In the genomic region with DNA sequence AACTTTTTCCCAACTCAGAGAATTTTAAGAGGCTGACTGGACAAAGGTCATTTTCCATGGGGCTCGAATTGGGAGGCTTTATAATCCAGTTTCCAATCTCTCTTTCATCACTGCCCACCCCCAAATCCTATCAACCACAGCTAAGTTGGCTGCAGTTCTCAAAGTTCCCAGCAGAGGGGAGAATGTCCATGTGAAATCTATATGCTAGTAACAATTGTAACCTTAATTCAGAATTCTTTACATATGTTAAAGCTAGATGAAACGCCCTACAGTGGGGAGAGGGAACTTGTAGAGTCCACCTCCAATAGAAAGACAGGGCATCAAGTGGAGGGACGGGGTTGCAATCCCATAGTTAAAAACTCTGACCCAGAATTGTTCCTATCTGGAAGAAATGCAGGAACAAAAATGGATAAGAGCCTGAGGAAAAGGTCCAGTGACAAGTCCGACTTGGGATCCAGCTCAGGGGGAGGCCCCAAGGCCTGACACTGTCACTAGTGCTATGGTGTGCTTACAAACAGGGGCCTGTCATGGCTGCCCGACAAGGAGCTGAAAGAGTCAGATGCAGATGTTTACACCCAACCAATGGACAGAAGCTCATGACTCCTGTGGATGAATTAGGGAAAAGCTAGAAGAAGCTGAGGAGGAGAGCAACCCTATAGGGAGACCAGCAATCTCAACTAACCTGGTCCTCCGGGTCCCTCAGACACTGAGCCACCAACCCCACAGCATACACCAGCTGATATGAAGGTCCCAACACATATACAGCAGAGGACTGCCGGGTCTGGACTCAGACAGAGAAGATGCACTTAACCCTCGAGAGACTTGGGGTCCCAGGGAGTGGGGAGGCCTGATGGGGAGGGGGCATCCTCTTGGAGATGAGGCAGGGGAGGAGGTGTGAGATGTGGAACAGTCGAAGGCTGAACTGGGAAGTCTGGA, we compare ENCODE assay signal across 9 mouse cellular contexts. TPM values are rescaled to one million over a fixed set of nuclear protein-coding genes. Genes with fewer than 3 reads are reported as not detected.
DNase-seq lines count a peak whose midpoint lies in the region; ATAC-seq lines count a peak whose summit lies in the region.
"Had no signal": no experiment of that assay in that cellular context is flagged by ENCODE, and none has a peak within 500 bp of the region (broad histone marks: within the 10 kb centered on the region; RNA-seq: fewer than 3 reads in every experiment).

No protein-coding gene starts in this region.

- DNase-seq in cerebellum, adult 11-12 months = no peak
- peak; percentile 71 for DNase-seq in adipocyte (ENCODE audit: low spot score)
- DNase-seq in embryo, embryonic 10.5 days (ENCODE audit: low spot score) = peak; percentile 79
- DNase-seq in hindbrain, embryonic 10.5 days (ENCODE audit: low spot score) = peak; percentile 60
- DNase-seq in layer of hippocampus, postnatal 36 days = peak; percentile 35 to 64
- peak; percentile 45 for DNase-seq in midbrain, embryonic 10.5 days (ENCODE audit: low spot score)
- peak; percentile 4 for DNase-seq in spleen, adult 12 weeks (ENCODE audit: low spot score)

- H3K27me3 ChIP-seq in hindbrain, embryonic 10.5 days (ENCODE audit: insufficient read depth, poor library complexity, severe bottlenecking) = no peaks in the 10 kb centered on the region
- no peaks in the 10 kb centered on the region for H3K27me3 ChIP-seq in midbrain, embryonic 10.5 days (ENCODE audit: low read depth, poor library complexity, severe bottlenecking)

- H3K4me3 ChIP-seq in hindbrain, embryonic 10.5 days = no peak overlapping the region
- no peak overlapping the region for H3K4me3 ChIP-seq in midbrain, embryonic 10.5 days

- WGBS in hindbrain, embryonic 10.5 days = 52% methylated on average over 9 of the region's 9 CpGs
- 49% methylated on average over 9 of the region's 9 CpGs for WGBS in midbrain, embryonic 10.5 days

- H3K9me3 ChIP-seq in hindbrain, embryonic 10.5 days = no peaks in the 10 kb centered on the region
- H3K9me3 ChIP-seq in midbrain, embryonic 10.5 days (replicated peaks) = no peaks in the 10 kb centered on the region

- ATAC-seq in cerebellum, adult (ENCODE audit: insufficient number of reproducible peaks, low FRiP score, low TSS enrichment) = 0 out of 2 replicates have a peak, but pooled peaks have one; percentile 49

- no peak overlapping the region for H3K27ac ChIP-seq in hindbrain, embryonic 10.5 days
- H3K27ac ChIP-seq in midbrain, embryonic 10.5 days (replicated peaks) = no peak overlapping the region

- H3K36me3 ChIP-seq in hindbrain, embryonic 10.5 days = no peaks in the 10 kb centered on the region
- H3K36me3 ChIP-seq in midbrain, embryonic 10.5 days = no peaks in the 10 kb centered on the region

- H3K4me1 ChIP-seq in hindbrain, embryonic 10.5 days (replicated peaks) = no peaks in the 10 kb centered on the region
- no peaks in the 10 kb centered on the region for H3K4me1 ChIP-seq in midbrain, embryonic 10.5 days

RNA-seq across cellular contexts. Expression of a gene that starts 8.1 kb away (rescaled TPM):
- 1.6 and 4.6 TPM in 2 replicates for polyA plus RNA-seq in hindbrain, embryonic 10.5 days (2016; fragmentation: Nextera tagmentation; extraction: Ambion mirVana)
- total RNA-seq in layer of hippocampus, postnatal 36 days (2021) = under 1 TPM; 0.51 to 0.65 TPM
- polyA plus RNA-seq in midbrain, embryonic 10.5 days (2016; fragmentation: Nextera tagmentation; extraction: Ambion mirVana) = 0.27 and 0.47 TPM in 2 replicates
- polyA plus RNA-seq: C2C12 had no signal

RNA-seq across cellular contexts. Expression of a gene that starts 33.4 kb away (rescaled TPM):
- 3.4 and 7.9 TPM in 2 replicates for polyA plus RNA-seq in hindbrain, embryonic 10.5 days (2016; fragmentation: Nextera tagmentation; extraction: Ambion mirVana)
- total RNA-seq in layer of hippocampus, postnatal 36 days (2021) = 1 to 10 TPM; 7.2 to 7.4 TPM
- polyA plus RNA-seq in midbrain, embryonic 10.5 days (2016; fragmentation: Nextera tagmentation; extraction: Ambion mirVana) = 2.7 and 3.6 TPM in 2 replicates
- polyA plus RNA-seq: C2C12 had no signal
